Mouse (Mus musculus): ENCODE measurements around the gene Hes5. TPM values are rescaled to one million over a fixed set of nuclear protein-coding genes. Genes with fewer than 3 reads are reported as not detected.

Gene Hes5
- polyA plus RNA-seq, 1 experiment, result not detected

GRCm38 (mm10) chr4:154940156-154940555, 20.6 kb upstream of the Hes5 start:
- no peak for DNase-seq
- WGBS, result 80% methylated on average over 2 of the region's 2 CpGs
- H3K4me3 ChIP-seq (replicated peaks; ENCODE audit: extremely low read depth, low read depth, low read length), result no peak overlapping the region
- TF ChIP-seq CTCF (IDR thresholded peaks at IDR 0.05; ENCODE audit: insufficient read depth, low read length) (no peak), POLR2A (IDR thresholded peaks at IDR 0.05; ENCODE audit: borderline replicate concordance, extremely low read depth, low read depth, low read length) (no peak)
- no peaks in the 10 kb centered on the region for H3K4me1 ChIP-seq (ENCODE audit: control insufficient read depth, insufficient read depth, low read length)

GRCm38 (mm10) chr4:154941831-154942230, 18.9 kb upstream of the Hes5 start:
- no peak for DNase-seq
- Histone ChIP-seq H3K4me3 (replicated peaks; ENCODE audit: extremely low read depth, low read depth, low read length) (no peak overlapping the region), H3K4me1 (ENCODE audit: control insufficient read depth, insufficient read depth, low read length) (0 out of 2 replicates have a peak, but pooled peaks cover 3% of the 10 kb centered on the region)
- WGBS, result 74% methylated on average over 4 of the region's 5 CpGs
- TF ChIP-seq CTCF (IDR thresholded peaks at IDR 0.05; ENCODE audit: insufficient read depth, low read length) (no peak), POLR2A (IDR thresholded peaks at IDR 0.05; ENCODE audit: borderline replicate concordance, extremely low read depth, low read depth, low read length) (no peak)

GRCm38 (mm10) chr4:154942632-154943322, 17.9 kb upstream of the Hes5 start:
- Histone ChIP-seq H3K4me3 (replicated peaks; ENCODE audit: extremely low read depth, low read depth, low read length) (no peak overlapping the region), H3K4me1 (ENCODE audit: control insufficient read depth, insufficient read depth, low read length) (0 out of 2 replicates have a peak, but pooled peaks cover 3% of the 10 kb centered on the region)
- WGBS, result 69% methylated on average over 10 of the region's 10 CpGs
- no peak for DNase-seq
- TF ChIP-seq CTCF (IDR thresholded peaks at IDR 0.05; ENCODE audit: insufficient read depth, low read length), result no peak

GRCm38 (mm10) chr4:154943323-154944039, 17.2 kb upstream of the Hes5 start:
- TF ChIP-seq CTCF (IDR thresholded peaks at IDR 0.05; ENCODE audit: insufficient read depth, low read length), result no peak
- TF ChIP-seq POLR2A (IDR thresholded peaks at IDR 0.05; ENCODE audit: borderline replicate concordance, extremely low read depth, low read depth, low read length), result no peak
- 87% methylated on average over 6 of the region's 6 CpGs for WGBS
- Histone ChIP-seq H3K4me1 (ENCODE audit: control insufficient read depth, insufficient read depth, low read length) (0 out of 2 replicates have a peak, but pooled peaks cover 3% of the 10 kb centered on the region), H3K4me3 (replicated peaks; ENCODE audit: extremely low read depth, low read depth, low read length) (no peak overlapping the region)
- no peak for DNase-seq

- TF ChIP-seq POLR2A (IDR thresholded peaks at IDR 0.05; ENCODE audit: borderline replicate concordance, extremely low read depth, low read depth, low read length), result no peak
- peak; percentile 92 for TF ChIP-seq CTCF (IDR thresholded peaks at IDR 0.05; ENCODE audit: insufficient read depth, low read length)
- 0 out of 2 replicates have a peak, but pooled peaks cover 3% of the 10 kb centered on the region for H3K4me1 ChIP-seq (ENCODE audit: control insufficient read depth, insufficient read depth, low read length)
- WGBS, result 17% methylated on average over 2 of the region's 2 CpGs
- no peak overlapping the region for H3K4me3 ChIP-seq (replicated peaks; ENCODE audit: extremely low read depth, low read depth, low read length)
- DNase-seq, result peak; percentile 55
Observed at GRCm38 (mm10) chr4:154944121-154944590, 16.6 kb upstream of the Hes5 start.

- H3K4me3 ChIP-seq (replicated peaks; ENCODE audit: extremely low read depth, low read depth, low read length), result peak overlapping the region; percentile 14
- peak; percentile 61 for DNase-seq
- TF ChIP-seq POLR2A (IDR thresholded peaks at IDR 0.05; ENCODE audit: borderline replicate concordance, extremely low read depth, low read depth, low read length) (no peak), CTCF (IDR thresholded peaks at IDR 0.05; ENCODE audit: insufficient read depth, low read length) (no peak)
- WGBS, result 11% methylated on average over 8 of the region's 8 CpGs
- H3K4me1 ChIP-seq (ENCODE audit: control insufficient read depth, insufficient read depth, low read length), result 0 out of 2 replicates have a peak, but pooled peaks cover 3% of the 10 kb centered on the region
Observed at GRCm38 (mm10) chr4:154946319-154946718, 14.4 kb upstream of the Hes5 start.

GRCm38 (mm10) chr4:154948066-154948939, 12.4 kb upstream of the Hes5 start:
- DNase-seq, result peak; percentile 36
- WGBS, result 36% methylated on average over 14 of the region's 14 CpGs
- H3K4me1 ChIP-seq (ENCODE audit: control insufficient read depth, insufficient read depth, low read length), result 0 out of 2 replicates have a peak, but pooled peaks cover 3% of the 10 kb centered on the region

GRCm38 (mm10) chr4:154948940-154949588, 11.7 kb upstream of the Hes5 start:
- WGBS, result 63% methylated on average over 6 of the region's 6 CpGs
- DNase-seq, result no peak

More at GRCm38 (mm10) chr4:154948066-154948939, 12.4 kb upstream of the Hes5 start:
- TF ChIP-seq CTCF (IDR thresholded peaks at IDR 0.05; ENCODE audit: insufficient read depth, low read length), result no peak
- H3K4me3 ChIP-seq (replicated peaks; ENCODE audit: extremely low read depth, low read depth, low read length), result no peak overlapping the region

More at GRCm38 (mm10) chr4:154948940-154949588, 11.7 kb upstream of the Hes5 start:
- TF ChIP-seq CTCF (IDR thresholded peaks at IDR 0.05; ENCODE audit: insufficient read depth, low read length) (no peak), POLR2A (IDR thresholded peaks at IDR 0.05; ENCODE audit: borderline replicate concordance, extremely low read depth, low read depth, low read length) (no peak)
- Histone ChIP-seq H3K4me3 (replicated peaks; ENCODE audit: extremely low read depth, low read depth, low read length) (no peak overlapping the region), H3K4me1 (ENCODE audit: control insufficient read depth, insufficient read depth, low read length) (0 out of 2 replicates have a peak, but pooled peaks cover 3% of the 10 kb centered on the region)
